1 mouse cellular context compared by ENCODE assay signal in genomic region chr7:126175999-126176398, GRCm38 (mm10).
TF ChIP-seq lines count a peak whose summit lies in the region.

No protein-coding gene starts in this region.

TF ChIP-seq in MEL, 35 proteins besides CTCF, POLR2A, EP300 and RAD21 (continued from another document):
- TF ChIP-seq E2F4 (IDR thresholded peaks at IDR 0.05; ENCODE audit: borderline replicate concordance, low read depth, low read length) = no peak
